Mouse (Mus musculus) gastrocnemius, postnatal 10 days (tissue): ENCODE data around the gene Rassf2. TPM values are rescaled to one million over a fixed set of nuclear protein-coding genes. Genes with fewer than 3 reads are reported as not detected.

ENCODE experiments used
- DNase-seq: peaks from one replicate; pipeline ENCODE4 v3.0.0; 2021; ENCODE audit warnings: mixed read lengths
- total RNA-seq, 2 experiments: library from RNA; stranded (reverse); gene quantifications; 2 replicates each; pipeline ENCODE4 v1.2.3; 2021

The Rassf2 gene
- total RNA-seq, 2 experiments from 2014 or later, result 16.1 to 22.0 TPM

DNA sequence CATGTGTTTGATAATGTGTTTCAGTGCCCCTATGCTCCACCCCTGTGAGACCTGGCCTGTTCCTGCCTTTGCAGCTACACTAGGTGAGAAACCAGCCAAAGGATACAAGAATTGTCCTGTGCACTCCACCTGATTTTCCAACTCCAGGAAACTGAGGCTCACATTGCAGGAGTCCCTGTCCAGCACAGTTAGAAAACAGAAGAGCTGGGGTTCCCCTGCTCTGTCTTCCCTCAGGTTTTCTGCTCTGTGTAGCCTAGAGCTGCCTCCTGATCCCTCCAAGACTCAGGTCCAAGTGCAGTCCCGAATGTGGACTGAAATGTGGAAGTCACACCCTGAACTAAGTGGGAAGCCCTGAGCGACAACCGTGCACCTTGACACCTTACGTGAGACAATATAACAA lies 76.3 kb downstream of the Rassf2 start:
- DNase-seq, result no peak

DNA sequence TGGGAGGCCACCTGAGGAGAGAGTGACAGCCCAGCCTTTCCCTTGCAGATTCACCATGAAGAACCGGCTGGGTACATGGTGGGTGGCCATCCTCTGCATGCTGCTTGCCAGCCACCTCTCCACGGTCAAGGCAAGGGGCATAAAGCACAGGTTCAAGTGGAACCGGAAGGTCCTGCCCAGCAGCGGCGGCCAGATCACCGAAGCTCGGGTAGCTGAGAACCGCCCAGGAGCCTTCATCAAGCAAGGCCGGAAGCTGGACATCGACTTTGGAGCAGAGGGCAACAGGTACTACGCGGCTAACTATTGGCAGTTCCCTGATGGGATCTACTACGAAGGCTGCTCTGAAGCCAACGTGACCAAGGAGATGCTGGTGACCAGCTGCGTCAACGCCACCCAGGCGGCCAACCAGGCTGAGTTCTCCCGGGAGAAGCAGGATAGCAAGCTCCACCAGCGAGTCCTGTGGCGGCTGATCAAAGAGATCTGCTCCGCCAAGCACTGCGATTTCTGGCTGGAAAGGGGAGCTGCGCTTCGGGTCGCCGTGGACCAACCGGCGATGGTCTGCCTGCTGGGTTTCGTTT lies 77.0 kb downstream of the Rassf2 start:
- DNase-seq, result no peak

DNA sequence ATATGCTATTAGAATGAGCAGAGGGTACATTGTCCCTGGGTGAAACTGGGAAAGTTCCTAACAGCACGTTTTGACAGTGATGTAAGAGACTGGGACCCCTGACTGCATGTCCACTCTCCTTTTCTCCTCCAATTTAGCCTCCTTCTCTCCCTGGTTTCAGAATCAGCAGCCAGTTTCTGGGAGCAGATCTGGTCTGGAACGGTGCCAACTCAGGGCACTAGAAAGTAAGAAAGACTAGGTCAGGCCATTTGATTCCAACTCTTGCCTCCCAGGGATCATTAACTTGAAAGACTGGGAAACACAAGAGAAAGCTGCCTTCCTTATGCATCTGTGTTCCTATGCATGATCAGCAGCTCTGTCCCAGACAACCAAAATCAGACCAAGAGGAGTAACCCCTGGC lies 77.6 kb downstream of the Rassf2 start:
- no peak for DNase-seq

DNA sequence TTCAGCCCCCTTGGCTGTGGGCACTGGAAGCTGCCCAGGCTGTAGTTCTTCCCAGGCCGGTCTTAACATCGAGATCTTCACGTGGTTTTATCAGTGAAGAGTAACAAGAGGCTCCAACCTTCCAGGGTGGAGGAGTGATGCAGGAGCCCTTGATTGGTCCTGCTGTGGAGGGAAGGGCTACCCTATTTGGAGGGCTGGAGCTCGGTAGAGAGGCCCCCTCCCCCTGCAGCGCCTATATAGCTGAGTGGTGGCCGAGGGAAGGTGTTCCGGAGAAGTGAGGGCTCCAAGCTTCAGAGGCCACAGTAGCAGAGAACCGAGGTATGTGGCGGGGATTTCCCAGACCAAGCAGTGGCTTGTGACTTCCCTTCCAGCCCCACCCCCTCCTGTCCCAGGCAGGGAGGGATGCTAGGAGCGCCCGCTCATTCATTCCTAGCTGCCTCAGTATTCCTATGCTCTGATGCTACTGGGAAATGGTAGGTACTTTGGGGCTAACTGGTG lies 79.4 kb downstream of the Rassf2 start, which contains the start of gene Prnd:
Prnd (plus strand) TSS at position 264 of the 498 bp plus-strand sequence.
- no peak for DNase-seq

DNA sequence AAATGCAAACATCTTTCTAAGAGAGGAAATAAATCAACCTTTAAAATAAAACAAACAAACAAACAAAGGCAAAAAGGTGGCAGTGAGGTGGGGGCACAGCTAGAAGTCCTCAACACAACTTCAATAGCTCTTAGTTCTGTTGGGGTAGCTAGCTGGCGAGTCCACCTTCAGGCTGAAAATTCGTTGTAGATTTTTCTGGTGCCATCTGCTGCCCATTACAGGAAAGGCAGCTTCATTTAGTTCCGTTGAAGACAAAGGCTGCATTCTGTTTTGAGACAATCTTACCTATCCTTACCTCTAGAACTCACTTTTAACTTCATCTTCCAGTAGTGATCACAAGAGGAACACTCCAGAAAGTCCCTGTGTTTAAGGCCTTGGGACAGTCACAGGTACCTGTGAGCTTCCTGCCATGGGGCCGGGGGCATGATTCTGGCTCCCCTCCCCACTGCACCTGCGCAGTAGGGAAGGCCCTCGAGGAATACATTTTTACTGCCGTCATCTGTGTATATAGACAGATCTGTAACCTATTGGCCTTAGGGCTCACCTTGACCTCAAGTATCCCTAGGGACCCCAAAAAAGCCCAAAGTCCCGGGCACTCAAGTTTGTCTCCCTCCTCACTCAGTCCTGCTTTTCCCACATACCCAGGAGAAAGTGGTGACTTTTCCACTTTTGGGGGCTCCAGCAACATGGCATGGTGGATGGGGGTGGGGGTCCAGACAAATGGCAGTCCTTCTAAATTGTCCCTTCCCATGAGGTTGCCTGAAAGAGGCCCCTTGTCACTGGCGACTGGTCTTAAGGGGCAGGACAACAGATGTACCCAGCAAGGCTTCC lies 80.1 kb downstream of the Rassf2 start:
- DNase-seq, result peak; percentile 43

DNA sequence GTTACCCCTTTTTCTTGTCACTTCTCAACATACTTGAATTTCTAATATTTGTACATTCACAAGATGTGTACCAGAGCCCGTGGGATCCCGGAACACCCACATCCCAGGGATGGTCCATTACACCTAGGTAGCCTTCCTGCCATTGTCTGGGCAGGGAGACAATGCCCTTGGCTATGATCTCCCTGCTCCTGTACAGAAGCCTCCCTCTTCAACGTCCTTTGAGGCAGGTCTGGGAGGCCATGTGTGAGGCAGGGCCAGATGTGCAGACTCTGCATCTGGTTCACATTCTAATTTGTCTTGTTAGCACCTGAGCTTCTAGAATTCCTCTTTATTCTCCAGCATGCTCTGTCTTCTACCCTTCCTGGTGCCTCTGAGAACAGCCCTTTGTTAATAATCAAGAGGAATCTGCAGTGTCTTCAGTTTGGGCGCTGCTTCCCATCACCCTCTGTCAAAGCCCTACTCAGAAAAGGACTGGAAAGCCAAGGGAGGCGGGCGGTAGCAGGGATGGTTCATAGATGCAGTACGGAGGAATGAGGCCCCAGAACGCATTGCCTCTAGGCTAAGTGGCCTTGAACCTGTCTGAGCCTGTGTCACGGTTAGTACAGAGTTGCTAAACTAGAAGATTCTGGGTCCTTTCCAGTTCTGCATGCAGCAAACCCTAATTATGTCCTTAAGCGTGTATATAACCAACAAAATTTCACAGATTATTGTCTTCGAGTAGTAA lies 81.0 kb downstream of the Rassf2 start:
- DNase-seq, result no peak

DNA sequence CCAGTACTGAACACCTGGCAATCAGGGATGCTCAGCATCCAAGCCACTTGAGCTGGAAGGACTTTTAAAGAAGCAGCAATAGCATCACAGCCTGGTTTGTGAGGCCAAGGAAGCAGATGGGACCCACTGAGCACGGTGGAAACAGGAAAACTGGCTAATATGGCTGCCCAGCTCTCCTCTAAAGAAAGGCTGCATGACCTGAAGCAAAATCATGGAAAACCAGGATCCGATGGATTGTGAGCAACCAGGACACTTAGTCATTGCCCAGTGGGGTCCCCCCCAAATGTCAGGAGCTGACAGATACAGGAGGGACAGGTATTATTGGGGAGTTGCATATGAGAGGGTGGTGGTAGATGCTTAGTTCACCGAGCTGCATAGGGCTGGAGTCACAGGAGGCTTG lies 81.9 kb downstream of the Rassf2 start:
- DNase-seq, result no peak

DNA sequence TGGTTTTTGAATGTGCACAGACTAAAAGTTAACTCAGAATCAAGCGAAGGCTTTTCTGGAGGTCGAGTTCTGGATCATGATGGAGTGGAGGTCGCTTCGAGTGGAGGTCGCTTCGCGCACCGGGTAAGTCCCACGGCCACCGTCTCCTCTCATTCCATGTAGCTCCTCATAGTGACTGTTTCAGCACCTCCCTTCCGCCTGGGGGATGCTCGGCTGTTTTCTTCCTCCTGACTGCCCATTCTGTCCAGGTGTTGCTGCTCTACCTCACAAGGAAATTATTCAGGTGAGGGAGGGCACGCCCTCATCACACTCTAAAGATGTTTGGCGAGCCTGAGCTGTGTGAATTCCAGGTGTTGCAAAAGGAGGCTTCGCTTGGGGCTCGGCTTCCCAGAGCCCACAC lies 83.7 kb downstream of the Rassf2 start:
- DNase-seq, result no peak

DNA sequence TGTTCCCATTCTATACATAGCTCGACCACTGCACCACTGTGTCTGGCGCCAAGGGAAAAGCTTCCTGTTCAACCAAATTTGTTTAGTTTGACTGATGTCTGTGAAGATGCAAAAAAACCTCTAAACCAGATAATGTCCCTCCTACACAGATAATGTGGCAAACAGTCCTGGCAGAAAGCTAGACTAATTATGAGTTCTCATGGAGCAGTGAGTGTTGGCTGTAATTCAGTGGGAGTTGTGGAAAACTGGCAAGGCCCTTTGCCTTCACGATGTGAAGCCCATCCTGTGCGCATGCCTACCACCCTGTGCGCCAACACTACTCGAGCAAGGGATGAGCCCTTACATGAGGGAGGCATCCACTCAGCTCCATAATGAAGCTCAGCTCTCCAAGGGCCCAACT lies 84.3 kb downstream of the Rassf2 start:
- DNase-seq, result peak; percentile 1

DNA sequence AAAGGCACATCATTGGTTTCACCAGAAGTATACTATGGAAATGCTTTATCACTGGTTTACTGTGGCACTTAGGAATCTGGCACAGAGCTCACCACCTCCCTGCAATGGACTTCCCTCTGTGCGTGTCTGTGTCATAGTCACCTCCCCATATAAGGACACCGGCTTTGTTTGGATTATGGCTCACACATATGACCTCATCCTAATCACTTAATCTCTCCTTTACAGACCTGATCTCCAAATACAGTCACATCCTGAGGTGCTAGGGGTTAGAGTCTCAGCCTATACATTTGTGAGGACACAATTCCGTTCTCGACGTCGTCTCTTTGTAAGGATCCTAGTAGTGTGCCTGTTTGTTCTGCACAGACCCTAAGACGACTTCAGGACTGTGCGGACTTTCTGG lies 84.8 kb downstream of the Rassf2 start:
- peak; percentile 1 for DNase-seq

DNA sequence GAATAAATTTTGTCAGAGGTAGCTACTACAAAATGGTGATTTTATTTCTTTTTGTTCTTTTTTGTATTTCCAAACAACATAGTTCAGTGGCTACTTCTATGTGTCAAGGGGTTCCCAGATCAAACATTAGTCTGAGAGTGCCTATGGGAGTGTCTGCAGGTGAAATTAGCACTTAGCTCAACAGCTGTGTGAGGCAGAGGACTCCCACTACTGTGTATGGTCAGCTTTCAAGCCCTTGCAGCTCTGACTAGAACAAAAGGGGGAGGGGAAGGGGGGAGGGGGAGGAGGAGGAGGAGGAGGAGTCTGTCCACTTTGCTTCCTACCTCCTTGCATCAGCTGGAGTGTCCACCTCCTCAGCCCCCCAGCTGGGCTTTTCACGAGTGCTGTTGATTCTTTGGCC lies 85.7 kb downstream of the Rassf2 start:
- DNase-seq, result no peak

DNA sequence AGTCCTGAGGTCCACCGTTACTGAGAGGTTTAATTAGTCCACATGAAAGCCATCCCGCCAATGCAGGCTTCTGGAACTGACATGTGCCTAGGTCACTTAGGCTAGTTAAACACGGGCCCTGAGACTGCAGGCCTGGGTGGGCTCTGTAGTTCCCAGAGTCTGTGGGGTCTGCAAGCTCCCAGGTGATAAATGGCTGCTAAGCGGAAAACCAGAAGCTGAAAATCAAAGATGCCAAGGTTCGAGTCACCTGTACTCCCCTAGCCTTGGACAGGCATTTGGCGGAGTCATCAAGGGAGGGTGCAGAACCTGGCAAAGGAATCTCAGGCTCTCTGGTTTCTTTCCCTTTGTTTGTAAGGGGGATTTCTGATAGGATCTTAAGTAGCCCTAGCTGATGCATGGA lies 88.6 kb downstream of the Rassf2 start:
- DNase-seq, result no peak

DNA sequence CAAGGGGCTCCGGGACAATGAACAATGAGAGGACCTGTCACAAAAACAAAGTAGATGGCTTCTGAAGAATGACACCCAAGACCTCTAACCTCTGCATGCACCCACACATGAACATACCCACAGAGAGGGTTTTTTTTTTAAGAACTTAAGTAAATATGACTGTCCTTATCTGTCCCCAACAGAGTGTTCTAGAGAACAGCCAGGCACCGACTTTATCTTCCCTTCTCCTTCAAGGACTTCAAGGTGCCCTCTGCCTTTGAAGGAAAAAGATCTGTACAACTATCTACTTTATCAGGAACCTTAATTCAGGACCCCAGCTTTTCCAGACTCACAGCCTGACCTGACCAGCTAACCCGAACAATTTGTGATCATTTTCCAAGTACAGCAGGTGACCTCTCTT lies 89.6 kb downstream of the Rassf2 start:
- no peak for DNase-seq

Other genes with a start within 250 kb of the Rassf2 start
- gene Erv3, start 170.5 kb downstream of the Rassf2 start, total RNA-seq, result not detected
- 10 to 100 TPM; 80.3 to 88.6 TPM for gene Prnp, start 120.3 kb downstream of the Rassf2 start, total RNA-seq
- gene Prn, start 120.3 kb downstream of the Rassf2 start, total RNA-seq, result not detected
- 10 to 100 TPM; 32.9 to 48.1 TPM for gene Prnd, start 79.4 kb downstream of the Rassf2 start, total RNA-seq
- gene Slc23a2, start 114.8 kb upstream of the Rassf2 start, total RNA-seq, result 10 to 100 TPM in 1 of 2 experiments, 1 to 10 TPM in 1; 7.9 to 13.7 TPM
- gene Tmem230, start 217.5 kb upstream of the Rassf2 start, total RNA-seq, result 10 to 100 TPM; 21.6 to 26.9 TPM
- 10 to 100 TPM; 42.2 to 50.7 TPM for gene Pcna, start 223.1 kb upstream of the Rassf2 start, total RNA-seq
- 10 to 100 TPM; 21.7 to 25.4 TPM for gene Cds2, start 232.9 kb upstream of the Rassf2 start, total RNA-seq